Mouse (Mus musculus): ENCODE data around the gene Ube2o. TPM values are rescaled to one million over a fixed set of nuclear protein-coding genes. Genes with fewer than 3 reads are reported as not detected.

Gene Ube2o
- total RNA-seq, 2 experiments from 2014 or later, result 23.4 to 25.6 TPM

DNA sequence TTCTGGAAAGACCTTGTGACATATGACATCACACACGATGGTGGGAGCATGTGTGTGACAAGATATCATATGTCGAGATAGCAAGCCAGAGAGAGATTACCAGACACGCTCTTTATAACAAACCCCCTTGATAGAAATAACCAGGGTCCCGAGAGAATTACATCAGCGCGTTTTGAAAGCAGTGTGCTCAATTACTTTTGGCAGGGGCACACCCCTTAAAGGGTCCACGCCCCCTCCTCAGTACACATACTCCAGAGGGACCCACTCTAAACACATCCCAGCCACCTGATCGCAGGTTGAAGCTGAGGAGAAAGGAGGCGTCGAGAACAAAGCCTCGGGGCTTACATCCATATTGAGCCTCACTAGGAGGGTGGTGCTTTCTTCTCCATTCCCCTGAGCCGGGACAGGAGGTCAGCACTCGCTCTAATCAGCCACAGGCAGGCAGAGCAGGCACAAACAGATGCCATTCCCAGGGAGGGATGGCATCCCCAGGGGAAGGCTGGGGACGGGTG is 7.8 kb upstream of the Ube2o start:
- intact Hi-C loops (cut with DNase I; ENCODE audit: low total_unique reads), result no loop called here
- DNase-seq, result no peak

DNA sequence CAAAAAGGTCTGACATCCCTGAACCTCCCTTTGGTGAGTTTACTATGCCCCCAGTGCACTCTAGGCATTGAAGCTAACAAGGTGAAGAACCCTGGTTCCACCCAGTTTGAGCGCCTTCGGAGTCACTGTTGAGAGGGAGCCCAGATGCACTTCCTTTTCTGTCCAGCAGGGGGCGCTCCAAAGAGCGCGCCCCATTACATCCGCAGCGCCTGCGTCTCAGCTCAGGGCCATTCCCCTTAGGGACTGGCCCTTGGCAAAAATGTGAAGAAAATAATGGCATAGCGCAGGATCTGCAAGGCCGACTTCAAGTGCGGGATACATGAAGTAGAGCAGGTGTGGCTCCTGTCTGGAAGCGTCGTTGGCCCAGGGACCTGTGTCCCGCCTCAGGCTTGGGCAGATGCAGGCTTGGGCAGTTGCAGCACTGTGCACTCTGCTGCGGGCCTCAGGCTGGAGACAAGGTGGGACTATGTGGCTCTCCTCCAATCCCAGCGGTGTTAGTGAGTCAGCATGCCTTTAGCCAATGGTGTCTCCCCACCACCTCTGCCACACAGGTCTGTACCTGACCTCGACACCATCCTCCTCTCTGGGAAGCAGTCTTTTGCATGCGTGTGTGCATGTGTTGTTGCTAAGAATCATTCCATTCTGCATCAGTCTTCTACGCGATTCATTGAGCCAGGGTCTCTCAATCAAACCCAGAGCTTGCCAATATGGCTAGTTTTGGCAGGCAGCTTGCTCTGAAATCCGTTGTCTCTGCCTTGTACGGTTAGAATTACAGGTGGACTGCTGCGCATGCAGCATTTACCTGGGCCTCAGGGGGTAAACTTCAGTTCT is 5.8 kb upstream of the Ube2o start:
- DNase-seq, result peak; percentile 63
- intact Hi-C loops (cut with DNase I; ENCODE audit: low total_unique reads), result loop anchor here (2.0 kb wide), 1 partner anchor 42 kb away; no protein-coding TSS in a partner anchor

DNA sequence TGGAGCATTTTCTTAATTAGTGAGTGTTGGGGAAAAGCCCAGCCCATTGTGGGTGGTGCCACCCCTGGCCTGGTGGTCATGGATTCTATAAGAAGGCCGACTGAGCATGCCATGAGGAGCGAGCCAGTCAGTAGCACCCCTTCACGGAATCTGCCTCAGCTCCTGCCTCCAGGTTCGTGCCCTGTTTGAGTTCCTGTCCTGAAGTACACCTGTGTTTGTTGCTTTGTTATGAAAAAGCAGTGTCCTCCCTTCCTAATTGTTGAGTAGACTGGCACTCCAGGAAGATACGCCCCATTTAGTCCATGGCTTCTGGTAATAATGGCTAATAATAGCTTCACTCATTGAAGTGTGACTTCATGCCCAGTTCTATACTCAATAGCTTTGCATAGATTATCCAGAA is 5.1 kb upstream of the Ube2o start, which contains the start of gene Aanat:
Aanat (plus strand) TSS at position 123 of the 400 bp plus-strand sequence.
- intact Hi-C loops (cut with DNase I; ENCODE audit: low total_unique reads), result loop anchor here (2.0 kb wide), 1 partner anchor 42 kb away; no protein-coding TSS in a partner anchor
- no peak for DNase-seq

DNA sequence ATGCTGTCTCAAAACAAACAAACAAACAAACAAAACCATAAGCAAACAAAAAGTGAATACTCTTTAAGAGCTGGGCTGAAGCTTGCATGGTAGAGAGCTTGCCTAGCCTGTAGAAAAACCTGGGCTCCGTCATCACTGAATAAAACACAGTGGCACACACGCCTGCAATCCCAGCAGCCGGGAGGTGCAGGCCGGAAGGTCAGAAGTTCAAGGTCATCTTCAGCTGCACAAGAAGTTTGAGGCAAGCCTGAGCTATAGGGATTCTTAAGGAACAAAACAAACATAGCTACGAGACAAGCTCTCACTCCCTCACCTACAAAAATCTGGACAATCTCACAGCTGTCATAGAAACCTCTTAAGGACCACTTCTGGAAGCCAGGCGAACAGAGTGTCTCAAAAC is 4.4 kb upstream of the Ube2o start:
- intact Hi-C loops (cut with DNase I; ENCODE audit: low total_unique reads), result loop anchor here (2.0 kb wide), 1 partner anchor 43 kb away; no protein-coding TSS in a partner anchor
- DNase-seq, result no peak

DNA sequence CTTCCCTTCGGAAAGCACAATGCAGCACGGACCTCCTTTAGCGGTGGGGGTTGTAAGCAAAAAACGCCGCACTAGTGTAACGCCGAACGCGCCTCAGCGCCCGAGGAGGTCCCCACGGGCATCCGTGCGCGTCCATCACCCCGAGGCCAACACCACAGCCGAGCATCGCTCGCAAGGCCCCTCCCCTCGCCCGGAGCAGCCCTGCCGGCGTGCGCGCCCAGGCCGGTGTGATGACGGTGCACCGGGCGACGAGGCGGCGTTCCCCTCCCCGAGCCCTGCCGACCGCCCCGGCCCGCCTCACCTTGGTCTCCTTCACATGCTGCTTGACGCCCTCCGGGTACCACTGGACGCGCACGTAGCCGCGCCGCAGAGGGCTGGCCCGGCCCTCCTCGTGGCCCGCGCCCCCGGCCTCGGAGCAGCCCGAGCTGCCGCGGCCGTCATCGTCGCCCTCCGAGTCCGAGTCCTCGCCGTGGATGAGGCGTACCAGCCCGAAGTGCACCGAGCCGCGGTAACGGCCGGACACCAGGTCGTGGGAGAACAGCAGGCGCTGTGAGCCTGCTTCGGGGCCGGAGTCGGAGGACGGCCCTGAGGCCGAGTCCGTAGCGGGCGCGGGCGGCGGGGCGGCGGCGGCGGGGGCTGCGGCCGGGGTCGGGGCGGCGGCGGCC is 404 bp downstream of the Ube2o start:
- intact Hi-C loops (cut with DNase I; ENCODE audit: low total_unique reads), result no loop called here
- DNase-seq, result peak; percentile 52

DNA sequence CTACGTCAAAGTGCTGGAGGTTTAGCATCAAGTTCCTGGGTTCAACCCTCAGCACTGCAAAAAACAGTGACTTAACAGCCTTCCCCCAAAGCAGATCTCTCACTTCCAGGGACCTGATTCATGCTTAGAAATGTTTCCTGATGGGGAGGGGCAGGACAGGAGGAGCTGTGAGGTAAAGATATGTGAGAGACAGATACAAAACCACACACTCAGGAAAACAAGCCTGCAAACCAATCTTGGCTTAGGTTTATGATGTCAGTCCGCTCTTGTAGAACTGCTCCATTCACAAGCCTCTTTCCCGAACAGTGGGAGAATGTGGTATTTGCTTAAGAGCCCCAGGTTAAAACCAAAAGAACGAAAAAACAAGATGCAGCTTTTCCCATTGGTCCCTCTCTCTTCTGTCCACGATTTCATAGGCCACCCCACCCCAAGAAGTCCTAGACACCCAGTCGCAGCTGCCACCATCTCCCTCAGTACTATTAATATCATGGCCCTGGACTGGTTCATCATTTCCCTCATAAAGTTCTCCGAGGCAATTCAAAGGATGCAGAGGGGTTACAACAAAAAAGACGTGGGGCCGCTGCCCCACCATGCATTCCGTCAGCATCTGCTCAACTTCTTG is 1.1 kb downstream of the Ube2o start:
- no peak for DNase-seq
- intact Hi-C loops (cut with DNase I; ENCODE audit: low total_unique reads), result no loop called here

DNA sequence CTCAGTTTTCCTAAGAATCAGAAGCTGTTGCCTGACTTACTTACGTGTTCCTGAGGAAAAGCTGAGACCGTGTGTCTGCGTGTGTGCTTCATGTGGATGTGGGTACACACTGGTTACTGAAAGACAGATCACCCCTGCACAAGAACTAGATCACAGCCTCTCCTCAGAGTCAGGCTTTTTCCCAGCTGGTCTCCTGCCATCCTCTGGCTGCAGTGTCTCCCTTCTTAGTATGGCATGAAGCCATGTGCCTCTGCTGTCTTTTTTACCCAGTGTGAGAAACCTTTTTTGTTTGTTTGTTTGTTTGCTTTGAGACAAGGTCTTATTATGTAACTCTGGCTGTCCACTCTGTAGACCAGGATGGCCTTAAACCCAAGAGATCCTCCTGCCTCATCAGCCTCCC is 2.0 kb downstream of the Ube2o start:
- no peak for DNase-seq
- intact Hi-C loops (cut with DNase I; ENCODE audit: low total_unique reads), result no loop called here

DNA sequence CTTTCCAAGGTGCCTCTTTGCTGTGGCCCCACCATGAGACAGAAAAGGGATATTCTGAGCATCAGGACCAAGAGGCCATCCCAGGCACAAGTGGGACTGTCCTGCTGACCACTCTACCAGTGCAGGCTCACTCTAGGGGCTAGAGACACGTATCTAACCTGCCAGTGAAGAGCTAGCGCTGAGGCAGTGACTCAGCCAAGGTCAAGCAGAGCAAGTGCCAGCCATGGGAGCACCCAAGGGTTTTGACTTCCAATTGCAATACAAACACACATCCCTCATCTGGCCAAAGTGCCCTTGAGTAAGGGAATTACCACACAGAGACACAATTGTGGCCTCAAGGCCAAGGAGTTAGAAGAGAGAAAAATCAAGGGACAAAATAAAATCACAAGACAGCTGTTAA is 5.9 kb downstream of the Ube2o start:
- DNase-seq, result no peak
- intact Hi-C loops (cut with DNase I; ENCODE audit: low total_unique reads), result no loop called here

DNA sequence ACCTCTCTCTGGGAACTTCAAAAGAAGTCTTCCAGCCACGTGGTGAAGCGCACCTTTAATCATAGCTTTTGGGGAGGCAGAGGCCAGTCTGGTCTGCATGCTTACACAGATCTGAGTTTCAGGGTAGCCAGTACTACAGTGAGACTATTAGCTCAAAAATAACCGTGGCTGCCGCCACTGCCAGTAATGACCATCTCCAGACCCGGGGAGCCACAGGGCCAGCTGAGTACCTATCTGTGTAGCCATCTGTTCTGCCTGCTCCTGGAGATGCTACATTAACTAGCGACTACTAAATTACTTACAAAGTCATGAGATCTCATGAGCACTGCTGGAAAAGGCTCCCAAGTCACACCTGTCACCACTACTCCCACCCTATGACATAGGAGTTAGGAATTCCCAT is 6.3 kb downstream of the Ube2o start:
- intact Hi-C loops (cut with DNase I; ENCODE audit: low total_unique reads), result no loop called here

DNA sequence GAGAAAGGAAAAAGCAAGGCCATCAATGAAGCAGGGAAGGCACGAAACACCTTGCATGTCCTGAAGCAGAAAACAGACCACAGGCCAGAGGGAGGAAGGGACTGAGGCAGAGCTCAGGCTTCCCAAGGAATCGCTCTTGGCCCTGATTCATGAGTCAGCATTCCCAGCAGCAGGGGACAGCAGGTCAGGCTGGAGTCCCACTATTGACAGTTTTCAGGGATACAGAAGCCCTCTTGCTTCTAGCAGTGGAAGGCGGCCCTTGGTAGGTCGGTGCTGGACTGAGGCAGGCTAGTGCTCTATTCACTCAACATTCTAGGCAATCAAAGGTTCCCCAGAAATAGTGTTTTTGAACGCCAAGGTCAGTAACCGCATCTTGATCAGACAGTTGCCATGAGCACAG is 6.8 kb downstream of the Ube2o start:
- intact Hi-C loops (cut with DNase I; ENCODE audit: low total_unique reads), result no loop called here

More for the DNA sequence above, 6.3 kb downstream of the Ube2o start:
- DNase-seq, result no peak

DNA sequence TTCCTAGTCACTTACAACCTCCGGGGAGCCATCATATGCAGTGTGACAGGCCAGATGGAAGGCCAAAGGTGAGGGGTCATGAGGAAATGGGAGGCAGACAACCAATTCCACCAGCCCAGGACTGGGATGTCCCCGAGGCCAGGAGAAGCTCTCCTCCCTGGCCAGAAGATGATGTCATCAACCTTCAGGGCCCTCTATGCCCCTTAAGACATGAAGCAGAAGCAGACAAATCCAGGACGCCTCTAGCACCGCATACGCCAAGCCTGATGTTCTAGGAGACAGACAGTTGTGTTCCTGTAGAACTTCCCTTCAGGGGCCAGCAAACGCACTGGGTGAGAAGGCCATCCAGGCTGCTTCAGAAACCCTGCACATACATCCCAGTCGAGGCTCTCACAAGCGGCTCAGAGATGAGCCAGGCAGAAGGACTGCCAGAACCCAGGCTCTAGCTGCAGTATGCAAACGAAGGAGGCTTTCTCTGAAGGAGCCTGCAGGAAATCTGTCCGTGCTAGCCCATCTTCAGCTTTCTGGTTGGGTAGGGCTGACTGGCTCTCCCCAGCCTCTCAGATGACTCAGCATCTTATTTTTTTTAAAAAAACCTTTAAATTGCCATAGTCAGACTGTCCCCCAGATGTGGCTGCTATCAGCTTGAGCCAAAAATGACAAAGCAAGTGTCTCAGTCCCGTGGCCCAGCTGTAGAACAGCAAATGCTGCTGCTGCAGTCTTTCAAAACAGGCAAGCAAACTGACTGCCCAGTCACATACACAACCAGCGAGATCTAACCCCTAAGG is 8.3 kb downstream of the Ube2o start:
- intact Hi-C loops (cut with DNase I; ENCODE audit: low total_unique reads), result no loop called here
- no peak for DNase-seq

More for the DNA sequence above, 6.8 kb downstream of the Ube2o start:
- DNase-seq, result no peak

DNA sequence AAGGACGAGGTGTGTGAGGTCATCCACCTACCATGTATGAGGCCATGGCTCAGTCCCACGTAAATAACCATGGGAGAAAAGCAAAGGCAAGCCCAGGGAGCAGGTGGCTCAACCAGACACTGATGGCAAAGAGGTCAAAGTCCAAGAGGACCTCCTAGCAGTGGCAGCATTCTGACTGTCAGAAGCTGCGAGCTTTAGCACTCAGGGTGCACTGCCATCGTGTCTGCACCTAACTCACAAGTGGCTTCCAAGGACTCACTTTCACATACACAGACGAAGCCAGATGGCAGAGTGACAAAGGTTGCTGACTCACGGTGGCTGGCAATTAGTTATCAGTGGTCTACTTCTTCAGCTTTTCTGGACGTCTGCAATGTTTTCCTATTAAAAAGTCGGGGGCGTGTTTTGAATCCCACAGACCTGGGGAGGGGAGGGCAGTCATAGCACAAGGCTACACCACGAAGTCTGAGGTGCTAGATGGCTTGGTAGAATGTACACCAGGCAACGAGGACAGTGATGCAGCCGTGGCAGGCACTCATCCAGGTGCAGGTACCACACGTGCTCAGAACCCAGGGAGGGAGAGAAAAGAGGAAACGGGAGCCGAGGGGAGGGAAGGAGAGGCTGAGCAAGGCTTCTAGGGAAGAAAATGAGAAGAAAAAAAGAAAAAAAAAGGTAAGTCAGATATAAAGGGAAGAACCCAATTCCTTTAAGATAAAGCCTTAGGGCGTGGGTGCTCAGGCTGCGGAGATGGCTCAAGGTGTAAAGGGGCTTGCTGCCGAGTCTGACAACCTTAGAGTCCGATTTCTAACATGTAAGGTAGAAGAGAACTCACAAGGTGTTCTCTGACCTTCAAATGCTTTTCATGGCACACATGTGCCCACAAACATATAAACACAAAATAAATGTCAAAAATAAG is 9.2 kb downstream of the Ube2o start:
- no peak for DNase-seq
- intact Hi-C loops (cut with DNase I; ENCODE audit: low total_unique reads), result no loop called here

DNA sequence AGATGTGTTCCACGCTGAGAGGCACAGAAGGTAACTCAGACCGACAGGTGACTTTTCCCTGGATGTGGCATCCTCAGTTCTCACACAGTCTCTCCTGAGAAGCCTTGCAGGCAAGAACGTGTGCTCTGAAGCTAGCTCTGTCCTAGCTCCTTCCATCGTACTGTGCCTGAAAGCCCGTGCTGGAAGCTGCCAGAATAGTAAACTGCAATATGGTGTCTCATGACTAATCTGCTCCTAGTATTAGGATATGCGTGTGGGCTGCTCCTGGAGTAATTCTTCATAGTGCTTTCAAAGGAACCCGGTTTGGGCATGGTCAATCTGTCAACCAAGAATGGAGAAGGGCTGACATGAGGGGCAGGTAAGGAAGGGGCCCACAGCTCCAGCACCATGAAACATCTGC is 10.4 kb downstream of the Ube2o start:
- intact Hi-C loops (cut with DNase I; ENCODE audit: low total_unique reads), result no loop called here
- no peak for DNase-seq

DNA sequence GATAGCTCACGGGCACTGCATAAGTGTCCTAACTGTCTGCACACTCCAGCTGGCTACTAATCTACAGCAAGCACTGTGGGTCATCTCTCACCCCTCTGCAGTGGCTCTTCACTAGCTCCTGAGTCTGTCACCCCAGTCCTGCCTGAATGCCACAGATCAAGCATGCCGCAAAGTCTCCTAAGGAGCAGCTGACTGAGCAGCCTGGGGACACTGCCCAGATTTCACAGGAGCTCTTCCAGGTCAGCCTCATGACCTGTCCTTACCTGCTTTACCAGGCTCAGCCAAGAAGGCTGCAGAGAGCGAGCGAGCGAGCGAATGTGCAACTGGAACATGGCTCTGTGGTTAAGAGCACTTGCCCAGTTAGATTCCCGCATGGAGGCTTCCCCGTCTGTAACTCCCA is 13.7 kb downstream of the Ube2o start:
- DNase-seq, result no peak
- intact Hi-C loops (cut with DNase I; ENCODE audit: low total_unique reads), result no loop called here

DNA sequence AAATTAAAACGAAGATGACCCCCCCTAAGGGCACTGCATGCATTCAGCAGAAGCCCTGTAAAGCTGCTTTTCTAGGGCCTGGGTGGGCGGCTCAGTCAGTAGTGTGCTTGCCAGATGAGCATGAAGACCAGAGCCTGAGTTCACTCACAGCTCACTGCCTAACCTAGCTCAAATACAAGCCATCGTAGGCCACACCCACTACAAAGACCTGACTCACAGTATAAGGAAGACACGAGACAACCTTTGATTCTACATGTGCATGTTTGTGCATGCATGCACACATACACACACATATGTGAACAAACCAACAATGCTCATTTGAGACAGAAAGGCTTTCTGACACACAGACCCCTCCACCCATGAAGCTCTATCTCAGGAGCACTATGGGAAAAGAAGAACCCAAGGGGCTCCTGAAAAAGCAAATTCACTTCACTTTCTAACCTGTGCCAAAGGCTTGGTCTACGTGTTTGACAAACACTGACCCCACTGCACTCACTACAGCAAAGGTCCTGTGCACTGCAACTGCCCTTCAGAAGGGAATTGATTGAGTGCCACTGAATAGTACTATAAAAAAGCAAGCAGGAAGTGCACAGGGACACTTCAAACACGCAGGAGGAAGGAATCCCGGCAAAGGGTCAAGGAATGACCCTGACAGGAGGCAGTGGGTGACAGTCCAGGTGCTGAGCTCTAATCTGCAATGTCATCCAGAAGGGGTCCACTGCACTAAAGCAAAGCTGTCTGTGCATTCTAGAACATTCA is 15.8 kb downstream of the Ube2o start:
- DNase-seq, result no peak
- intact Hi-C loops (cut with DNase I; ENCODE audit: low total_unique reads), result no loop called here

DNA sequence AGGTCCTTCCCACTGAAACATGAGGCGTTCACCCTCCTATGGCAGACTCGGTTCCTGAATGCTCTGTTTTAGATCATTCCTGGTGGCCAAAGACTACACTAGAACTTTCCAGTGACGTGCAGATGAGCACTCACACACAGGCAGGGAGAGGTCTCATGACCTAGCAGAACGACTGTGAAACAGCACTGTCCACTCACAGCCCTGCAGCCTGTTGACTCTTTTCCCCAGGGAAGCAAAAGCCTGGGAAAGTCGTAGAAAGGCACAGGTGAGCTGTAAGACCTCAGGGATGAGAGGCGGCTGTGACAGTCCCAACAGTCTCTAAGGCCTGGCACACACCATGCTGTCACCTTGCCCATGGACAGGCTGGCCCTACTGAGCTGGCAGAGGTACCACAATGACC is 24.9 kb downstream of the Ube2o start:
- intact Hi-C loops (cut with DNase I; ENCODE audit: low total_unique reads), result loop anchor here (10.0 kb wide), 1 partner anchor 68 kb away; the partner anchor contains the start of gene Rhbdf2
- no peak for DNase-seq

DNA sequence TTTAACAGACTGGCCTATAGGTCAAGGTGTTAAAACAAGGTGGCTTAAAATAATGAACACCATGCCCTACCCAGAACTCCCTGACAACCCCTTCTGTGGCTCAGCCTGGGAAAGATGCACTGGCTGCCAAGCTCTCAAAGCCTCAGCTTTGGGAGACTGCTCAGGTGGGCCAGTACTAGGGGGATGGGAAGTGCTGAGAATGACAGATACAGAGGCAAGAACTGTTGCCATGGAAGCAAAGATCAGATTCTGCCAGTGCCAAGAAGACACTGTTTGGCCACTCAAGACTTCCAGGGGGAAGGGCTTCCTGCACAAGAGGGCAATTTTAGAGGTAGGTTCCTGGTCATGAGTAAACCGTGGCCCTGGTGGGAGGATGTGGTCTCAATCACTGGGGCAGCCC is 25.7 kb downstream of the Ube2o start:
- DNase-seq, result no peak
- intact Hi-C loops (cut with DNase I; ENCODE audit: low total_unique reads), result loop anchor here (10.0 kb wide), 1 partner anchor 69 kb away; the partner anchor contains the start of gene Rhbdf2
